Mouse (Mus musculus) MEL (cell line): ENCODE measurements at regions not wholly inside any gene's neighbourhood (a gene's known extent, or its start where the extent isn't known, plus 50 kb on each side); places are given as distances from the start of the nearest gene placed in this dataset.

Experiments used
- CTCF ChIP-seq, 3 experiments: IDR thresholded peaks in 2 of 3; conservative IDR thresholded peaks in 1 of 3; 2 replicates each; pipeline ENCODE4 v1.5.1; 2011 to 2012; ENCODE audit warnings: low read length in 3 of 3, low read depth in 2 of 3, mild to moderate bottlenecking in 2 of 3, improper control_type of control experiment in 1 of 3, inconsistent platforms in 1 of 3, mixed read lengths in 1 of 3, moderate library complexity in 1 of 3; ENCODE audit not compliant: control insufficient read depth in 1 of 3, insufficient read depth in 1 of 3, poor library complexity in 1 of 3, severe bottlenecking in 1 of 3
- ELF1 ChIP-seq: IDR thresholded peaks from 2 replicates; pipeline ENCODE4 v1.6.1; 2014; ENCODE audit warnings: low read depth, mild to moderate bottlenecking, inconsistent platforms, low read length, improper control_type of control experiment, moderate library complexity
- GATA1 ChIP-seq: IDR thresholded peaks from 2 replicates; pipeline ENCODE4 v1.6.1; 2011; ENCODE audit warnings: low read depth, low read length, improper control_type of control experiment
- MEF2A ChIP-seq: IDR thresholded peaks from 2 replicates; pipeline ENCODE4 v1.6.1; 2014; ENCODE audit warnings: low read depth, mild to moderate bottlenecking, inconsistent platforms, low read length, improper control_type of control experiment; ENCODE audit not compliant: poor library complexity, insufficient replicate concordance, severe bottlenecking; ENCODE audit errors: extremely low read depth
- MXI1 ChIP-seq: IDR thresholded peaks from 2 replicates; pipeline ENCODE4 v1.6.1; 2011; ENCODE audit warnings: mild to moderate bottlenecking, low read depth, low read length, improper control_type of control experiment
- NELFE ChIP-seq: IDR thresholded peaks from 2 replicates; pipeline ENCODE4 v1.6.1; 2011; ENCODE audit warnings: low read depth, low read length, improper control_type of control experiment
- NRF1 ChIP-seq: IDR thresholded peaks from 2 replicates; pipeline ENCODE4 v1.6.1; 2014; ENCODE audit warnings: low read depth, mild to moderate bottlenecking, inconsistent platforms, low read length, improper control_type of control experiment, moderate library complexity; ENCODE audit not compliant: poor library complexity, insufficient read depth, severe bottlenecking
- POLR2A ChIP-seq, 2 experiments: IDR thresholded peaks; 2 replicates each; pipeline ENCODE4 v1.6.1; 2011 to 2012; ENCODE audit warnings: low read length in 2 of 2, mild to moderate bottlenecking in 2 of 2, control low read depth in 1 of 2, improper control_type of control experiment in 1 of 2, low read depth in 1 of 2, moderate library complexity in 1 of 2; ENCODE audit not compliant: control insufficient read depth in 1 of 2, insufficient read depth in 1 of 2, poor library complexity in 1 of 2
- POLR2AphosphoS2 ChIP-seq: IDR thresholded peaks from 2 replicates; pipeline ENCODE4 v1.6.1; 2011; ENCODE audit warnings: low read length, improper control_type of control experiment
- RCOR1 ChIP-seq: IDR thresholded peaks from 2 replicates; pipeline ENCODE4 v1.6.1; 2012; ENCODE audit warnings: low read depth, mild to moderate bottlenecking, inconsistent platforms, low read length, improper control_type of control experiment
- ZC3H11A ChIP-seq: IDR thresholded peaks from 2 replicates; pipeline ENCODE4 v1.6.1; 2012; ENCODE audit warnings: low read depth, mild to moderate bottlenecking, inconsistent platforms, low read length, improper control_type of control experiment
- ZKSCAN1 ChIP-seq: IDR thresholded peaks from 2 replicates; pipeline ENCODE4 v1.6.1; 2012; ENCODE audit warnings: low read depth, mild to moderate bottlenecking, inconsistent platforms, low read length, improper control_type of control experiment, moderate library complexity
- ZMIZ1 ChIP-seq: IDR thresholded peaks from 2 replicates; pipeline ENCODE4 v1.6.1; 2012; ENCODE audit warnings: low read depth, mild to moderate bottlenecking, inconsistent platforms, low read length, improper control_type of control experiment, moderate library complexity

GRCm38 (mm10) chr15:31096206-31096605 is 127.9 kb upstream of the Dap start:
- TF ChIP-seq MEF2A (no peak), ELF1 (no peak), NRF1 (no peak), ZC3H11A (no peak), CTCF (IDR thresholded peaks at IDR 0.05 in 2 of 3, conservative IDR thresholded peaks at IDR 0.05 in 1 of 3; ENCODE audit: control insufficient read depth in 1 of 3, insufficient read depth in 1 of 3, low read depth in 2 of 3, low read length in 3 of 3, poor library complexity in 1 of 3, severe bottlenecking in 1 of 3) (no peak), NELFE (no peak), POLR2A (IDR thresholded peaks at IDR 0.05; ENCODE audit: control insufficient read depth in 1 of 2, insufficient read depth in 1 of 2, low read depth in 1 of 2, low read length in 2 of 2, poor library complexity in 1 of 2) (no peak), GATA1 (no peak), MXI1 (no peak), POLR2AphosphoS2 (no peak), RCOR1 (no peak), ZKSCAN1 (no peak), ZMIZ1 (no peak)
